Mouse (Mus musculus) ES-Bruce4 (cell line): ENCODE results near the gene Scn1b.

Source experiments
- CTCF ChIP-seq: IDR thresholded peaks from one replicate; pipeline ENCODE4 v1.8.1; 2011; ENCODE audit warnings: low read depth, low read length
- EP300 ChIP-seq: IDR thresholded peaks from 2 replicates; pipeline ENCODE4 v1.6.1; 2011; ENCODE audit warnings: low read depth, low read length; ENCODE audit not compliant: insufficient read depth

DNA sequence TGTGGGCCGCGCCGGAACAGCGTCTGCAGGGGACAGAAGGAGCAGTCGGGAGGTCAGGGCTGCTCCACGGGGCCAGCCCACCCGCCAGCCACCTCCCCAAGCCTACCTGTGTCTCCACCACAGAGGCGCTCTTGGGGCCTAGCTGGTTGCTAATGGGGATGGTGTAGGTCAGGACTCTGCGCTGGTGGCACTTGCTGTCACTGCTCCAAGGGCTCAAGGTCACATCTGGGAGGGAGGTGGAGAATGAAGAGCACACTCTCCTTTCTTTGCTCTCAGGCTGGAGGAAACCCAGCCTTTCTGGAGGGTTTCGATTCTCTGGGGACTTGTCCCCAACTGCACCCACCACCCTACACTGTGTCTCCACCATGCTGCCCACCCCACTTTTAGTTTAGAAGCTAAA lies 8.9 kb upstream of the Scn1b start:
- TF ChIP-seq CTCF, result no peak
- no peak for TF ChIP-seq EP300
